Mouse (Mus musculus) G1E (cell line): Measurements from ENCODE around the gene Atg5. TPM values are rescaled to one million over a fixed set of nuclear protein-coding genes. Genes with fewer than 3 reads are reported as not detected.

ENCODE experiments used
- ATAC-seq: 2 replicates; pipeline ENCODE4 v1.8.0; 2016; ENCODE audit warnings: mild to moderate bottlenecking; ENCODE audit not compliant: insufficient number of reproducible peaks, poor library complexity, low FRiP score, severe bottlenecking; ENCODE audit errors: extremely low read depth
- DNase-seq: peaks from one replicate; pipeline ENCODE4 v3.0.0; 2012; ENCODE audit warnings: low spot score
- H3K27me3 ChIP-seq: 2 replicates; pipeline ENCODE4 v1.6.1; 2012; ENCODE audit warnings: mild to moderate bottlenecking, low read length, inconsistent platforms; ENCODE audit not compliant: insufficient read depth
- H3K36me3 ChIP-seq: replicated peaks from 2 replicates; pipeline ENCODE3; 2012; ENCODE audit warnings: mild to moderate bottlenecking, inconsistent platforms
- H3K4me1 ChIP-seq: 2 replicates; pipeline ENCODE4 v1.6.1; 2012; ENCODE audit warnings: low read depth, low read length, inconsistent platforms, mixed read lengths; ENCODE audit not compliant: insufficient read depth
- H3K4me3 ChIP-seq: 2 replicates; pipeline ENCODE4 v1.5.1; 2012; ENCODE audit warnings: low read depth, mild to moderate bottlenecking, inconsistent platforms, low read length, moderate library complexity, mixed read lengths
- H3K9me3 ChIP-seq: replicated peaks from 2 replicates; pipeline ENCODE4 v1.6.1; 2012; ENCODE audit warnings: inconsistent platforms
- CTCF ChIP-seq: IDR thresholded peaks from 2 replicates; pipeline ENCODE4 v1.5.1; 2012; ENCODE audit warnings: low read depth, low read length, inconsistent platforms, mixed read lengths
- GATA1 ChIP-seq: IDR thresholded peaks from 2 replicates; pipeline ENCODE4 v1.6.1; 2012; ENCODE audit warnings: borderline replicate concordance, low read length, inconsistent platforms, mixed read lengths
- GATA2 ChIP-seq: IDR thresholded peaks from 2 replicates; pipeline ENCODE4 v1.6.1; 2012; ENCODE audit warnings: low read depth, low read length, inconsistent platforms, borderline replicate concordance
- POLR2AphosphoS5 ChIP-seq: IDR thresholded peaks from 2 replicates; pipeline ENCODE4 v1.6.1; 2012; ENCODE audit warnings: low read depth, low read length, inconsistent platforms; ENCODE audit not compliant: insufficient replicate concordance
- TAL1 ChIP-seq: conservative IDR thresholded peaks from 2 replicates; pipeline ENCODE4 v1.6.1; 2012; ENCODE audit warnings: low read depth, low read length, inconsistent platforms, mixed read lengths
- polyA plus RNA-seq: library from polyadenylated mRNA; stranded (reverse); fragments of >175 nt; gene quantifications from 2 replicates; pipeline ENCODE4 v1.2.3, GENCODE M21; 2012
- total RNA-seq, 2 experiments: library from RNA; stranded (forward) in 1 of 2; stranded (reverse) in 1 of 2; fragments of 200-1000 nt in 1 of 2; fragments of >200 nt in 1 of 2; fragmentation: Nextera tagmentation in 1 of 2; gene quantifications; 2 replicates each; pipeline ENCODE4 v1.2.3; 2014 to 2017

The Atg5 gene
- total and polyA plus RNA-seq, 3 experiments: 4.4 to 23.3 (median 23.2) TPM

DNA sequence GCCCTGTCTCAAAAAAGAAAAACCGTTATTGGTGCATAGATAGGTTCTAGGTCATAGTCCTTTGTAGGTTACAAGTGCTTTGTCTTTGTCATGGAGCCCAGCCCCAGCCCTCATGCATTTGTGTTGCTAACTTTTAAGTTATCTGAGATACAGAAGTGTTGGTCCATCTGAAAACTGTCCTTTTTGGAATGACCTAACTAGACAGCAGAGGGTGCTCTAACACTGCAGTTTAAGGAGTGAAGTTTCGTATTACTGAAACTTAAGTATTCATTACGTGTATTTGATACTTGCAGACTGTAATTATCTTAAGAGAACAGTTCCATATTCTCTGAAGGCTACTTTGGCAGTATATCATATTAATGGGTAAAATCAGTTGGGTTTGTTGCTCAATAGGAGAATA is 24.0 kb downstream of the Atg5 start:
- ATAC-seq (no peak), DNase-seq (no peak)
- TF ChIP-seq TAL1: no peak
- no peak for TF ChIP-seq CTCF
- TF ChIP-seq GATA1: no peak
- TF ChIP-seq POLR2AphosphoS5: no peak
- TF ChIP-seq GATA2: no peak
- Histone ChIP-seq H3K4me3 (no peak overlapping the region), H3K27me3 (no peaks in the 10 kb centered on the region), H3K9me3 (no peaks in the 10 kb centered on the region), H3K36me3 (peaks cover 47% of the 10 kb centered on the region), H3K4me1 (no peaks in the 10 kb centered on the region)

DNA sequence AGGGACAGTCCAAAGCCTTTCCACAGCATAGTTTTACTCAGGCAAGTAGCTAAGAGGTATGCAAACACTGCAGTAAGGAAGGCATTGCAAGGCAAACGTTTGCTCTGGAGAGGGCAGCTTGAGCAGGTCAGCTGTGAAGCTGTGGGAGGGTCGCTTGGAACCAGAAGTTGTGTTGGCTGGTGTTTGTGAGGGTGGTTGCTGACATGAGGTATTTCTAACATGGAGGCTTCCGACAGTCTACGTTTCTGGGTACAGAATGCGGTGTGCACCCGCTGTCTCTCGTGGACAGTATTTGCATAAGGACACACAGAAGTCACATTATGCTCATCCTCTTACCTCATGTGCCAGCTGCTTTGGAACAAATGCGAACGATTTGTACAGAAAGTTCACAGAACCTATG is 31.0 kb downstream of the Atg5 start:
- peaks cover 34% of the 10 kb centered on the region for H3K36me3 ChIP-seq
- DNase-seq (no peak), ATAC-seq (no peak)
- TF ChIP-seq TAL1 (no peak), CTCF (no peak), GATA2 (no peak), GATA1 (no peak), POLR2AphosphoS5 (no peak)
- peaks cover 6% of the 10 kb centered on the region; the same call in 1 of the 2 replicates for H3K4me1 ChIP-seq
- H3K27me3 ChIP-seq: no peaks in the 10 kb centered on the region
- no peak overlapping the region for H3K4me3 ChIP-seq
- no peaks in the 10 kb centered on the region for H3K9me3 ChIP-seq

GRCm38 (mm10) chr10:44300078-44300477 is 31.9 kb downstream of the Atg5 start:
- no peaks in the 10 kb centered on the region for H3K27me3 ChIP-seq
- no peak for ATAC-seq
- TF ChIP-seq TAL1 (no peak), POLR2AphosphoS5 (no peak), GATA1 (no peak), GATA2 (no peak), CTCF (no peak)

DNA sequence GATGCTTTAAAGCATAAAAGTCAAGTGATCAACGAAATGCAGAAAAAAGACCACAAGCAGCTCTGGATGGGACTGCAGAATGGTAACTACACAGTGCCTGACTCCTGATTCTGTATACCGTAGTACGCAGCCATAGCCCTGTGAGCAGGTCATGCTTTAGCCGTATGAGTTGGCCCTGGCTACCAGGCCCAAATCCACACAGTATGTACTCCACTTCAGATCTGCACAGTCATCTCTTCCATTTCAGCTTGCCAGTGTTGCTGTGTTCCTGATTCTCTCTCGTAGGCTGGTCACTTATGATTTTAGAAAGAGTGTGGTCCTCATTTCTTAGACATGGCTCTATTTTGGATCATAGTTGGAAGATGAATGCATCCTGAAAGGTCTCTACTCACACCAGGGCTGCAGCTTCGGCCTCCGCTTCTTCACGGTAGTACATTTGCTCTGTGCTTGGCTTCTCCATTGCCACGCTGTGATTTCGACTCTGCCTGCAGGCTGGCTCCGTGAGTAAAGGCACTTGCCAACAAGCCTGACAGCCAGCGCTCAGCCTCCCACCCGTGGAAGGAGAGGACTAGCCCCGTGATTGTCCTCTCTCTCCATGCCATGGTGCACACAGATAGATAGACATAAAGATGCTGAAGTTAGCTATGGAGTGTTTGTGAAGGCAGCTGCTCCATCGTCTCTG is 35.6 kb downstream of the Atg5 start:
- no peak for TF ChIP-seq CTCF
- no peak for TF ChIP-seq POLR2AphosphoS5
- TF ChIP-seq GATA2: no peak
- no peak for TF ChIP-seq GATA1
- TF ChIP-seq TAL1: no peak
- DNase-seq: no peak

More at GRCm38 (mm10) chr10:44300078-44300477, 31.9 kb downstream of the Atg5 start:
- Histone ChIP-seq H3K4me1 (peaks cover 6% of the 10 kb centered on the region; the same call in 1 of the 2 replicates), H3K36me3 (peaks cover 35% of the 10 kb centered on the region), H3K4me3 (no peak overlapping the region), H3K9me3 (no peaks in the 10 kb centered on the region)
- no peak for DNase-seq

DNA sequence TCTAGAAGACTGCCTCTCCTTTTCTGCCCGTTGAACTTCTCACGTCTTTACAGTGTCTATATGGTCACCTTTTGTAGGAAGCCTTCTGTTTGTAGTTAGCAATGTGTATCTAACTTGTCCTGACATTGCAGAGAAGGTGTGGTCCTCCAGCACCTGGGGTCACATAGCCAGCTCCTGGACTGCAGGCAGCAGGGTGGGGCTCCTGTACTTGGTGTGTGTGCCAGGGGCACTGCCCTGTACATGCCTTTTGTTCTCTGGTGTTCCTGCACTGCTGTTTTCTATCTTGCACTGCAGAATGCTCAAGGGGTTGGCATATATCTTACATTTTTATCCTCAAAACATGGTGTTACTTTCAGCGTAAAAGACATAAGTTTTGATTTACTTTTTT is 36.2 kb downstream of the Atg5 start:
- Histone ChIP-seq H3K27me3 (no peaks in the 10 kb centered on the region), H3K4me1 (peaks cover 6% of the 10 kb centered on the region; the same call in 1 of the 2 replicates), H3K4me3 (no peak overlapping the region), H3K9me3 (no peaks in the 10 kb centered on the region), H3K36me3 (peaks cover 40% of the 10 kb centered on the region)
- DNase-seq (no peak), ATAC-seq (no peak)
- TF ChIP-seq TAL1: no peak
- TF ChIP-seq GATA1: no peak
- TF ChIP-seq POLR2AphosphoS5: no peak
- no peak for TF ChIP-seq CTCF
- no peak for TF ChIP-seq GATA2

More for the DNA sequence above, 35.6 kb downstream of the Atg5 start:
- ATAC-seq: no peak
- peaks cover 6% of the 10 kb centered on the region; the same call in 1 of the 2 replicates for H3K4me1 ChIP-seq
- no peaks in the 10 kb centered on the region for H3K9me3 ChIP-seq
- H3K4me3 ChIP-seq: no peak overlapping the region
- peaks cover 41% of the 10 kb centered on the region for H3K36me3 ChIP-seq
- H3K27me3 ChIP-seq: no peaks in the 10 kb centered on the region

DNA sequence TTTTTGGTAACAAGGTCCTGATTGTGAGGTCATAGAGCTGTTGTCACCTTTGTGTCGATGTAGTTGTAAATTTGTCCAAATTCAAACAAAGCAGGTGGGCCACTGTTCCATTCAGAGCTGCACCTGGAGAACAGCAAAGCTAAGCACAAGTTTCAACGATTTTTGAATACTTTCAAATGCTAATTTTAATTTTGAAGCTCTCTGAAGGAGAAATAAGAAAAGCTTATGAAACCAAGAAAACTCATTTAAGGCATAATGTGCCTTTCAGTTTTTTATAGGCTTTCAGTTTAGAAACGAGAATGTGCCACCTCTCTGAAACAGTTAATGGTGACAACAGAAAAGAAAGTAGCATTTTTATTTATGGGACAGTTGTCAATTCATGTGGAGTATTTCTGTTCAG is 36.7 kb downstream of the Atg5 start:
- H3K4me3 ChIP-seq: no peak overlapping the region
- H3K36me3 ChIP-seq: peaks cover 39% of the 10 kb centered on the region
- no peak for DNase-seq
- H3K9me3 ChIP-seq: no peaks in the 10 kb centered on the region
- TF ChIP-seq GATA1: no peak
- TF ChIP-seq POLR2AphosphoS5: no peak
- no peak for TF ChIP-seq TAL1
- no peak for TF ChIP-seq GATA2
- TF ChIP-seq CTCF: no peak
- ATAC-seq: no peak
- H3K4me1 ChIP-seq: 0 out of 2 replicates have a peak, but pooled peaks cover 2% of the 10 kb centered on the region
- H3K27me3 ChIP-seq: no peaks in the 10 kb centered on the region
